In the genomic region with DNA sequence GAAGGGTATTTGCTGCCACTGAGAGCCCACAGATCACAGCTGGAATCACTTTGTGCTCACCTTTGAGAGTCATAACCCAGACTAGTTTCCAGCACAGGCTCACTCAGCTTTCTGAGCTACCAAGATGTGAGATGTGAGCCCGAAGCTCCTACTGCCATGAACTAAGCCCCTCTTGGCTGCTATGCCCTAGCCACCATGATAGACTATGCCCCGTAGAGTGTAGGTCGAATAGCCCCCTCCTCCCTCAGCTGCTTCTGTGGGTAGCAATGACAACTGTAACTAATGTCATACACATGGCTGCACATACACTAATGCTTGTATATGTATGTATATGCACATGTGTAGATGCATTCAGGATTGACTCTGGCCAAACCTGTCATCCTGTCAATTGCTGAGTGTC, we compare ENCODE assay signal across 11 mouse cellular contexts.
"Had no signal": no experiment of that assay in that cellular context is flagged by ENCODE, and none has a peak within 500 bp of the region (broad histone marks: within the 10 kb centered on the region; RNA-seq: fewer than 3 reads in every experiment).

No protein-coding gene starts in this region.

- H3K36me3 ChIP-seq: limb, embryonic 15.5 days; liver, embryonic 12.5 days; midbrain, embryonic 12.5 days had no signal

- H3K4me3 ChIP-seq: limb, embryonic 15.5 days; liver, embryonic 12.5 days; midbrain, embryonic 12.5 days; myocyte had no signal

- H3K9me3 ChIP-seq: limb, embryonic 15.5 days; liver, embryonic 12.5 days; midbrain, embryonic 12.5 days had no signal

- H3K4me2 ChIP-seq: limb, embryonic 15.5 days; liver, embryonic 12.5 days; midbrain, embryonic 12.5 days had no signal

- H3K4me1 ChIP-seq: liver, embryonic 12.5 days had no signal

- DNase-seq: kidney, postnatal 36 days; layer of hippocampus, adult 9-11 months; layer of hippocampus, postnatal 36 days; right cerebral cortex, adult 18-20 months; right cerebral cortex, postnatal 25 days; thymus, postnatal 36 days had no signal

- H3K9ac ChIP-seq: limb, embryonic 15.5 days; liver, embryonic 12.5 days; midbrain, embryonic 12.5 days had no signal

- H3K27ac ChIP-seq: kidney, postnatal 0 days; limb, embryonic 15.5 days; liver, embryonic 12.5 days; midbrain, embryonic 12.5 days had no signal

- ATAC-seq: liver, embryonic 12.5 days had no signal

- H3K27me3 ChIP-seq: limb, embryonic 15.5 days; liver, embryonic 12.5 days; midbrain, embryonic 12.5 days had no signal
